34 mouse cellular contexts compared by ENCODE assay signal in genomic region chr1:184861551-184861950, GRCm38 (mm10). TPM values are rescaled to one million over a fixed set of nuclear protein-coding genes. Genes with fewer than 3 reads are reported as not detected.
DNase-seq lines count a peak whose midpoint lies in the region; ATAC-seq lines count a peak whose summit lies in the region.
"Had no signal": no experiment of that assay in that cellular context is flagged by ENCODE, and none has a peak within 500 bp of the region (broad histone marks: within the 10 kb centered on the region; RNA-seq: fewer than 3 reads in every experiment).

No protein-coding gene starts in this region.

- peaks cover 15% of the 10 kb centered on the region for H3K4me1 ChIP-seq in intestine, embryonic 16.5 days (ENCODE audit: control insufficient read depth, insufficient read depth, low read length)
- H3K4me1 ChIP-seq in stomach, embryonic 16.5 days (ENCODE audit: control insufficient read depth, insufficient read depth, low read length): no peaks in the 10 kb centered on the region
- H3K4me1 ChIP-seq: hindbrain, embryonic 15.5 days; limb, embryonic 13.5 days had no signal

- DNase-seq in 3T3-L1 (ENCODE audit: low read depth, low spot score) (peak; percentile 51), NIH3T3 (ENCODE audit: low read depth) (peak; percentile 28)
- no peak for DNase-seq in left cerebral cortex, adult 9 months (ENCODE audit: low spot score in 2 of 2)
- no peak for DNase-seq in layer of hippocampus, adult 18-20 months (ENCODE audit: low spot score in 2 of 2)
- no peak for DNase-seq in gastrocnemius, postnatal 25 days
- DNase-seq: adrenal gland, postnatal 10 days; cerebellum, adult 11 months; cerebellum, adult 9-10 months; embryo, embryonic 11 days; gastrocnemius, adult 2 months; heart, postnatal 10 days; kidney, postnatal 4 days; layer of hippocampus, adult 9-11 months; liver, postnatal 0 days; lung, postnatal 36 days; right cerebral cortex, postnatal 25 days; spleen, adult 18-20 months; thymus, postnatal 14 days had no signal

- peak overlapping the region; percentile 65; the same call in 1 of the 2 replicates for H3K27ac ChIP-seq in intestine, embryonic 16.5 days (ENCODE audit: low read length)
- H3K27ac ChIP-seq in stomach, embryonic 16.5 days (ENCODE audit: low read length): no peak overlapping the region
- H3K27ac ChIP-seq: embryonic facial prominence, embryonic 12.5 days; heart, embryonic 13.5 days; hindbrain, embryonic 15.5 days; limb, embryonic 13.5 days had no signal

- no peak overlapping the region for H3K9ac ChIP-seq in intestine, embryonic 16.5 days (ENCODE audit: low read depth, low read length)
- H3K9ac ChIP-seq in stomach, embryonic 16.5 days (ENCODE audit: low read length): no peak overlapping the region
- H3K9ac ChIP-seq: embryonic facial prominence, embryonic 12.5 days; heart, embryonic 13.5 days; hindbrain, embryonic 15.5 days; limb, embryonic 13.5 days; liver, postnatal 0 days had no signal

- WGBS in intestine, embryonic 16.5 days: 61% methylated on average over 2 of the region's 2 CpGs
- 50% methylated on average over 2 of the region's 2 CpGs for WGBS in stomach, embryonic 16.5 days

- no peaks in the 10 kb centered on the region for H3K9me3 ChIP-seq in intestine, embryonic 16.5 days (ENCODE audit: control insufficient read depth, low read length)
- no peaks in the 10 kb centered on the region for H3K9me3 ChIP-seq in stomach, embryonic 16.5 days (replicated peaks; ENCODE audit: control insufficient read depth, low read length)
- H3K9me3 ChIP-seq: embryonic facial prominence, embryonic 12.5 days; heart, embryonic 13.5 days; hindbrain, embryonic 10.5 days; hindbrain, embryonic 15.5 days; limb, embryonic 13.5 days had no signal

- peak; percentile 85 for ATAC-seq in intestine, embryonic 16.5 days
- peak; percentile 72; the same call in 1 of the 2 replicates for ATAC-seq in stomach, embryonic 16.5 days (ENCODE audit: insufficient read depth, low FRiP score)
- ATAC-seq: forebrain, embryonic 16.5 days; inflammation-experienced regulatory T-cells, adult 6 months; liver, postnatal 0 days; midbrain, embryonic 16.5 days had no signal

- H3K36me3 ChIP-seq in intestine, embryonic 16.5 days (ENCODE audit: control insufficient read depth, insufficient read depth, low read length): no peaks in the 10 kb centered on the region
- H3K36me3 ChIP-seq in stomach, embryonic 16.5 days (ENCODE audit: control insufficient read depth, insufficient read depth, low read length): no peaks in the 10 kb centered on the region
- H3K36me3 ChIP-seq: embryonic facial prominence, embryonic 12.5 days; heart, embryonic 13.5 days; hindbrain, embryonic 10.5 days; hindbrain, embryonic 15.5 days; limb, embryonic 13.5 days had no signal

- H3K4me3 ChIP-seq in intestine, embryonic 16.5 days (ENCODE audit: low read length): no peak overlapping the region
- H3K4me3 ChIP-seq in stomach, embryonic 16.5 days (replicated peaks; ENCODE audit: low read length): no peak overlapping the region
- H3K4me3 ChIP-seq: embryonic facial prominence, embryonic 12.5 days; gastrocnemius, adult 2 months; heart, embryonic 13.5 days; hindbrain, embryonic 10.5 days; hindbrain, embryonic 15.5 days; limb, embryonic 13.5 days had no signal

- H3K27me3 ChIP-seq in intestine, embryonic 16.5 days (replicated peaks; ENCODE audit: control insufficient read depth, insufficient read depth, low read length): no peaks in the 10 kb centered on the region
- no peaks in the 10 kb centered on the region for H3K27me3 ChIP-seq in stomach, embryonic 16.5 days (ENCODE audit: control insufficient read depth, insufficient read depth, low read length)
- H3K27me3 ChIP-seq: embryonic facial prominence, embryonic 12.5 days; heart, embryonic 13.5 days; hindbrain, embryonic 15.5 days; limb, embryonic 13.5 days had no signal

- H3K4me2 ChIP-seq in intestine, embryonic 16.5 days (ENCODE audit: low read depth, low read length): no peak overlapping the region
- no peak overlapping the region for H3K4me2 ChIP-seq in stomach, embryonic 16.5 days (ENCODE audit: low read depth, low read length)
- H3K4me2 ChIP-seq: embryonic facial prominence, embryonic 12.5 days; heart, embryonic 13.5 days; hindbrain, embryonic 15.5 days; limb, embryonic 13.5 days; liver, embryonic 11.5 days; midbrain, embryonic 11.5 days had no signal

RNA-seq across cellular contexts. Expression of gene Marc2, which starts 15.3 kb away (rescaled TPM):
- 404 and 475 TPM in 2 replicates for polyA plus RNA-seq in intestine, embryonic 16.5 days (2015; fragmentation: Nextera tagmentation; extraction: Ambion mirVana)
- polyA plus RNA-seq in stomach, embryonic 16.5 days (2015; fragmentation: Nextera tagmentation; extraction: Ambion mirVana): 218 and 228 TPM in 2 replicates
- total RNA-seq in layer of hippocampus, adult 18-20 months (2021): 100 to 1,000 TPM; 117 to 122 TPM
- total RNA-seq in gastrocnemius, postnatal 25 days (2021): 100 to 1,000 TPM; 122 to 125 TPM

RNA-seq across cellular contexts. Expression of gene C130074G19Rik, which starts 21.5 kb away (rescaled TPM):
- polyA plus RNA-seq in intestine, embryonic 16.5 days (2015; fragmentation: Nextera tagmentation; extraction: Ambion mirVana): 1.8 and 2.0 TPM in 2 replicates
- polyA plus RNA-seq in stomach, embryonic 16.5 days (2015; fragmentation: Nextera tagmentation; extraction: Ambion mirVana): 1.5 and 2.2 TPM in 2 replicates
- total RNA-seq in layer of hippocampus, adult 18-20 months (2021): 1 to 10 TPM; 7.1 to 8.8 TPM
- 10 to 100 TPM; 10.9 to 18.7 TPM for total RNA-seq in gastrocnemius, postnatal 25 days (2021)
- total RNA-seq: megakaryocyte, adult 5-6 weeks; neutrophil, adult 5-6 weeks had no signal
- polyA plus RNA-seq: inflammation-experienced regulatory T-cells, adult 6 months had no signal

RNA-seq across cellular contexts. Expression of gene Marc1, which starts 50.4 kb away (rescaled TPM):
- polyA plus RNA-seq in intestine, embryonic 16.5 days (2015; fragmentation: Nextera tagmentation; extraction: Ambion mirVana): 1.1 and 1.5 TPM in 2 replicates
- 2.1 and 2.7 TPM in 2 replicates for polyA plus RNA-seq in stomach, embryonic 16.5 days (2015; fragmentation: Nextera tagmentation; extraction: Ambion mirVana)
- total RNA-seq in layer of hippocampus, adult 18-20 months (2021): under 1 TPM in 1 of 2 experiments, not detected in 1; 0.25 TPM
- total RNA-seq in gastrocnemius, postnatal 25 days (2021): under 1 TPM in 1 of 2 experiments, not detected in 1; 0.38 TPM
- total RNA-seq: gastrocnemius, adult 2 months; heart, adult 8-10 months; heart, postnatal 10 days; left cerebral cortex, postnatal 25 days; neutrophil, adult 5-6 weeks had no signal
- polyA plus RNA-seq: embryonic facial prominence, embryonic 12.5 days; forebrain, embryonic 16.5 days; heart, embryonic 13.5 days; hindbrain, embryonic 10.5 days; inflammation-experienced regulatory T-cells, adult 6 months; midbrain, embryonic 11.5 days had no signal

Comparison
In these comparisons a context has a peak if more than half of its experiments do, and no peak if none do; other contexts are left out.
1. DNase-seq: peak in 3T3-L1 (single experiment) and NIH3T3 (single experiment); none in left cerebral cortex, adult 9 months (0 of 2), layer of hippocampus, adult 18-20 months (0 of 2) and gastrocnemius, postnatal 25 days (single experiment).